Mouse (Mus musculus): ENCODE measurements at regions not wholly inside any gene's neighbourhood (a gene's known extent, or its start where the extent isn't known, plus 50 kb on each side); places are given as distances from the start of the nearest gene placed in this dataset.

GRCm38 (mm10) chr13:115451244-115451643 lies 349.5 kb upstream of the Itga1 start:
- peak; percentile 53 for TF ChIP-seq CTCF (IDR thresholded peaks at IDR 0.05; ENCODE audit: low read depth)
- TF ChIP-seq EP300 (IDR thresholded peaks at IDR 0.05; ENCODE audit: low read depth) = no peak
